Mouse (Mus musculus) forebrain, embryonic 14.5 days (tissue): Measurements from ENCODE around the gene Rpl3. TPM values are rescaled to one million over a fixed set of nuclear protein-coding genes. Genes with fewer than 3 reads are reported as not detected.

Experiments used
- ATAC-seq: fragments of 200-750 bp; cut with Nextera tagmentation; 2 replicates; pipeline ENCODE4 v1.8.0; 2017; ENCODE audit warnings: mild to moderate bottlenecking, moderate library complexity
- DNase-seq: peaks from one replicate; pipeline ENCODE4 v3.0.0-alpha.2; 2015; ENCODE audit warnings: low spot score
- H3K27ac ChIP-seq: fragments of 300-500 bp; sonication (generic); 2 replicates; pipeline ENCODE4 v1.5.1; 2014; ENCODE audit warnings: low read depth, mild to moderate bottlenecking, control low read depth, low read length, moderate library complexity
- H3K27me3 ChIP-seq: fragments of 300-500 bp; sonication (generic); replicated peaks from 2 replicates; pipeline ENCODE4 v1.6.1; 2014; ENCODE audit warnings: low read length, control low read depth, mixed read lengths; ENCODE audit not compliant: control insufficient read depth, insufficient read depth
- H3K36me3 ChIP-seq: fragments of 300-500 bp; sonication (generic); 2 replicates; pipeline ENCODE4 v1.6.1; 2014; ENCODE audit warnings: low read length, control low read depth; ENCODE audit not compliant: control insufficient read depth, insufficient read depth
- H3K4me1 ChIP-seq: fragments of 300-500 bp; sonication (generic); 2 replicates; pipeline ENCODE4 v1.6.1; 2014; ENCODE audit warnings: antibody characterized with exemption, low read length, control low read depth; ENCODE audit not compliant: control insufficient read depth, insufficient read depth
- H3K4me2 ChIP-seq: fragments of 300-500 bp; sonication (generic); 2 replicates; pipeline ENCODE4 v1.6.1; 2014; ENCODE audit warnings: mild to moderate bottlenecking, control low read depth, low read length
- H3K4me3 ChIP-seq: fragments of 300-500 bp; sonication (generic); 2 replicates; pipeline ENCODE4 v1.5.1; 2014; ENCODE audit warnings: low read depth, low read length, control low read depth
- H3K9ac ChIP-seq: fragments of 300-500 bp; sonication (generic); 2 replicates; pipeline ENCODE4 v1.6.1; 2014; ENCODE audit warnings: mild to moderate bottlenecking, low read length, control low read depth, moderate library complexity
- H3K9me3 ChIP-seq: fragments of 300-500 bp; sonication (generic); replicated peaks from 2 replicates; pipeline ENCODE4 v1.6.1; 2016; ENCODE audit warnings: low read length, control low read depth, mixed read lengths; ENCODE audit not compliant: control insufficient read depth
- WGBS: fragments of 180-500 bp; shearing (Covaris S2); extraction: QIAGEN DNeasy Blood & Tissue Kit; methylation state at CpG from one replicate; pipeline ENCODE4 v1.1.7; 2014; 5-methylcytosine and 5-hydroxymethylcytosine counted together
- polyA plus RNA-seq: library from polyadenylated mRNA; unstranded; fragments of >200 nt; fragmentation: Nextera tagmentation; extraction: Ambion mirVana; gene quantifications from 2 replicates; pipeline ENCODE4 v1.2.1, GENCODE M21; 2014

Gene Rpl3
- polyA plus RNA-seq, result 768 and 902 TPM in 2 replicates

DNA sequence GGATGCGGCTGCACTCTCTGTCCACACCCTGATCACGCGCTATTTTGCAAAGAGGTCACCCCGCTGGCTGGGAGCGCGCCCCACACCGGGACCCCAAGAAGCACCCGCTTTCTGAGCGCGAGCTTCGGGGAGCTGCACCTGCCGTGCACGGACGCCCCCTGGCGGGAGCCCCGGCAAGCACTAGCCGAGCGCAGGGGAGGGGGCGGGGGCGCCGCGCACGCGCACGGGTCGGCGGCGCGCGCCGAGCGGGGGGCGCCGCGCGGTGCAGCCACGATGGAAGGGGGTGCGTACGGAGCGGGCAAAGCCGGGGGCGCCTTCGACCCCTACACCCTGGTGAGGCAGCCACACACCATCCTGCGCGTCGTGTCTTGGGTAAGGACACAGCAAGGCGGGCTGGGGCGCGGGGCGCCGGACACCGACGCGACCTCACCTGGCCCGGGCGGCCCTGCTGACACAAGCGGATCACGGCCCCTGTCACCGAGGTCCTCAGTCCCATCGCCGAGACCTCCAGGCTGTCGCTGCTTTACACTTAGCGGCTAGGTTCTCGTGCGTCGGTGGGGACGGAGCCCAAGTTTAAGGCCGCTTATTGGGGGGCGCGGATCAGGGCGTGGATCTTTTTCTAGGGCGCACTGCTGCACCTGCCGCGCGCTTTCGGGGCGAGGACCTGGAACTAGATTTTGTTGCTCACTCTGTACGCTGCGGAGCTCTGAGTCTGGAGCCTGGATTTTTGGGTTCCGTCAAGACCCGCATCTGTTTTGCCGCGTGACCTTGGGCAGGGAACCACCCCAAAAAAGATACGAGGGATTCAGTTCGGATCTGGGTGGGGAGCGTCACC lies at the start of gene Rpl3, which contains the start of gene Syngr1:
Gene Rpl3, minus strand, starts transcription at position 748 of the 835 bp plus-strand sequence.
Gene Syngr1, plus strand, starts transcription at position 214 of the 835 bp plus-strand sequence.
- peak within 1 kb of the TSS; percentile 88 for H3K4me2 ChIP-seq
- H3K9ac ChIP-seq, result peak within 1 kb of the TSS; percentile 89
- no peak within 1 kb of the TSS for H3K27ac ChIP-seq
- H3K36me3 ChIP-seq, result no peaks in the 10 kb centered on the region
- DNase-seq (peak; percentile 85), ATAC-seq (peak; percentile 78)
- H3K27me3 ChIP-seq, result 0 out of 2 replicates have a peak, but pooled peaks cover 9% of the 10 kb centered on the region
- peak within 1 kb of the TSS; percentile 79 for H3K4me3 ChIP-seq
- 1% methylated on average over 69 of the region's 86 CpGs for WGBS
- H3K9me3 ChIP-seq, result no peaks in the 10 kb centered on the region
- no peaks in the 10 kb centered on the region; the same call in 1 of the 2 replicates for H3K4me1 ChIP-seq

- Histone ChIP-seq H3K4me1 (no peaks in the 10 kb centered on the region), H3K36me3 (peaks cover 32% of the 10 kb centered on the region), H3K27ac (no peak overlapping the region), H3K9ac (no peak overlapping the region), H3K27me3 (no peaks in the 10 kb centered on the region), H3K9me3 (0 out of 2 replicates have a peak, but pooled peaks cover 3% of the 10 kb centered on the region), H3K4me2 (no peak overlapping the region), H3K4me3 (no peak overlapping the region)
- no peak for ATAC-seq
- 97% methylated on average over 3 of the region's 3 CpGs for WGBS
- no peak for DNase-seq
Measured at GRCm38 (mm10) chr15:80140878-80141277, 49.2 kb upstream of the Rpl3 start.

- Histone ChIP-seq H3K4me3 (no peak overlapping the region), H3K9me3 (0 out of 2 replicates have a peak, but pooled peaks cover 3% of the 10 kb centered on the region), H3K9ac (no peak overlapping the region), H3K27ac (no peak overlapping the region), H3K4me2 (no peak overlapping the region), H3K27me3 (no peaks in the 10 kb centered on the region), H3K36me3 (peaks cover 32% of the 10 kb centered on the region), H3K4me1 (no peaks in the 10 kb centered on the region)
- ATAC-seq (no peak), DNase-seq (no peak)
- WGBS, result 95% methylated on average over 2 of the region's 2 CpGs
Measured at GRCm38 (mm10) chr15:80140302-80140701, 48.6 kb upstream of the Rpl3 start.

GRCm38 (mm10) chr15:80137945-80138791 lies 46.5 kb upstream of the Rpl3 start:
- DNase-seq, result no peak
- Histone ChIP-seq H3K9ac (no peak overlapping the region), H3K4me3 (no peak overlapping the region), H3K36me3 (peaks cover 20% of the 10 kb centered on the region), H3K4me1 (peaks cover 11% of the 10 kb centered on the region), H3K27me3 (no peaks in the 10 kb centered on the region), H3K4me2 (no peak overlapping the region), H3K27ac (no peak overlapping the region), H3K9me3 (0 out of 2 replicates have a peak, but pooled peaks cover 3% of the 10 kb centered on the region)
- no peak for ATAC-seq
- WGBS, result 73% methylated on average over 17 of the region's 17 CpGs

GRCm38 (mm10) chr15:80136645-80137044 lies 45.0 kb upstream of the Rpl3 start:
- Histone ChIP-seq H3K4me2 (no peak overlapping the region), H3K27me3 (no peaks in the 10 kb centered on the region), H3K36me3 (peaks cover 16% of the 10 kb centered on the region), H3K27ac (no peak overlapping the region), H3K4me1 (peaks cover 11% of the 10 kb centered on the region), H3K9me3 (no peaks in the 10 kb centered on the region), H3K4me3 (no peak overlapping the region), H3K9ac (no peak overlapping the region)
- no peak for ATAC-seq
- DNase-seq, result no peak
- WGBS, result 97% methylated on average over 3 of the region's 3 CpGs

DNA sequence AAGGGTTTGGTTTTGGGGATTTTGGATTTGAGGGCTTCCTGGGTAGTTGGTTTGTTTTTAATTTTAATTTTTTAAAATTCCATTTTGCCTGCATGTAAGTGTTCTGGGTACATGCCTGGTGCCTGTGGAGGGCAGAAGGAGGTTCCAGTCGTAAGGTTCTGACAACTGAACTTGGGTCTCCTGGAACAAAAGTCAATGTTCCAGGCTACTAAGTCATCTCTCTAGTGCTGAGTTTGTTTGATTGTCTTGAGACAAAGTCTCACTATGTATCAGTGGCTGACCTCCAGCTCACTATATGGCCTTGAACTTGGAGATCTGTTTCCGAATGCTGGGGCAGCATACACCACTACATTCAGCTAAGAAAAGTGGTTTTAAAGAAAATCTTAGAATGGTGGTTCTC lies 43.8 kb upstream of the Rpl3 start:
- no peak overlapping the region for H3K9ac ChIP-seq
- H3K4me3 ChIP-seq, result no peak overlapping the region
- no peak overlapping the region for H3K27ac ChIP-seq
- no peak overlapping the region for H3K4me2 ChIP-seq
- H3K27me3 ChIP-seq, result no peaks in the 10 kb centered on the region
- ATAC-seq (no peak), DNase-seq (no peak)
- WGBS, result 94% methylated on average over 2 of the region's 2 CpGs
- no peaks in the 10 kb centered on the region for H3K9me3 ChIP-seq
- H3K36me3 ChIP-seq, result 0 out of 2 replicates have a peak, but pooled peaks cover 6% of the 10 kb centered on the region
- peaks cover 11% of the 10 kb centered on the region for H3K4me1 ChIP-seq

- peak overlapping the region; percentile 57; the same call in 1 of the 2 replicates for H3K4me3 ChIP-seq
- H3K4me2 ChIP-seq, result peak overlapping the region; percentile 91
- no peak for DNase-seq
- peaks cover 11% of the 10 kb centered on the region for H3K4me1 ChIP-seq
- no peak for ATAC-seq
- H3K27me3 ChIP-seq, result no peaks in the 10 kb centered on the region
- H3K9ac ChIP-seq, result peak overlapping the region; percentile 86; the same call in 1 of the 2 replicates
- H3K36me3 ChIP-seq, result 0 out of 2 replicates have a peak, but pooled peaks cover 4% of the 10 kb centered on the region
- no peaks in the 10 kb centered on the region for H3K9me3 ChIP-seq
- 72% methylated on average over 9 of the region's 9 CpGs for WGBS
- H3K27ac ChIP-seq, result no peak overlapping the region
Measured at GRCm38 (mm10) chr15:80134450-80134847, 42.8 kb upstream of the Rpl3 start.

DNA sequence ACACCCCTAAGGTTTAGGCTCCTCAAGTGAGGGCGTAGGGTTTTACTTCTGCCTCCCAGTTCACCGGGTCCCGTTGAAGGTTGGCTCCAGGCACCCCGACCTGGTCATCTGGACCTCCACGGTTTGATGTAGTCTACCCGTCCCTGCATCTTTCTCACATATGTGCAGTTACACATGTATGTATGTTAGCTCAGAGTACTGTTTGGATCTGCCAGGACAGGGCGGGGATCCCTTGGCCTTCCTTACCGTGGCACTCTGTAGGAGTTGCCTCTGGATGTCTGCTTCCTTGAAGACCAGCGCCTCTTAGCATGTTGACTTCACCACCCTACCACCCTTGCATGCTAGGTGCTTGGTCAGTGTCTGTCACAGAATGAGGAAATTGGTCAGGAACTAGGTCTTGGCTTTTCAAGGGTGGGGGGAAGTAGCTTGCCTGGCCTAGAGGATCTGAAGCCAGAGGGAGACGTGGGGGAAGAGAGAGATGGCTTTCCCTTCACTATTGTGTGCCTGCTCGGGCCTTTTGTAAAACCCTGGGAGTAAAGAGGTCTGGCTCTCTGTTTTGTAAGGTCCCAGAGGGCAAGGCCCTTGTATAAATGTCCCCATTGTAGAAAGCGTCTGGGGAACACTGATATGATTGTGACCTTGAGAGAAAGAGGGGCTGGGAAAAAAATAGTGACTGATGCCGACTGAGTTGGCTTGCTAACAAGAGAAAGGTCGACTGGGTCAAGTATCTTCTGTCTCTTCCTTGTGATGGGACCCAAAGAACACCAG lies 42.2 kb upstream of the Rpl3 start:
- Histone ChIP-seq H3K27ac (peak overlapping the region; percentile 97; the same call in 1 of the 2 replicates), H3K9me3 (no peaks in the 10 kb centered on the region), H3K36me3 (0 out of 2 replicates have a peak, but pooled peaks cover 4% of the 10 kb centered on the region), H3K4me1 (peaks cover 11% of the 10 kb centered on the region), H3K4me2 (peak overlapping the region; percentile 91), H3K4me3 (peak overlapping the region; percentile 57), H3K9ac (peak overlapping the region; percentile 86), H3K27me3 (no peaks in the 10 kb centered on the region)
- ATAC-seq, result peak; percentile 14; the same call in 1 of the 2 replicates
- WGBS, result 16% methylated on average over 14 of the region's 14 CpGs
- DNase-seq, result no peak
